Mouse (Mus musculus) cerebellum, adult 2 months (tissue): Measurements from ENCODE around the gene Tmem109. TPM values are rescaled to one million over a fixed set of nuclear protein-coding genes. Genes with fewer than 3 reads are reported as not detected.

ENCODE experiments used
- DNase-seq, 2 experiments: peaks; one replicate each; pipeline ENCODE4 v3.0.0; 2021
- H3K27ac ChIP-seq: fragments of 200-500 bp; 2 replicates; pipeline ENCODE4 v1.5.1; 2012; ENCODE audit warnings: low read length, control low read depth, inconsistent platforms; ENCODE audit not compliant: insufficient read depth
- H3K27me3 ChIP-seq: fragments of 200-500 bp; 2 replicates; pipeline ENCODE4 v1.6.1; 2012; ENCODE audit warnings: inconsistent platforms, mild to moderate bottlenecking, low read length, moderate library complexity; ENCODE audit not compliant: control insufficient read depth, insufficient read depth
- H3K4me1 ChIP-seq: fragments of 200-500 bp; 2 replicates; pipeline ENCODE4 v1.6.1; 2011; ENCODE audit warnings: low read length; ENCODE audit not compliant: control insufficient read depth, insufficient read depth
- H3K4me3 ChIP-seq: fragments of 200-500 bp; replicated peaks from 2 replicates; pipeline ENCODE3; 2011; ENCODE audit warnings: mild to moderate bottlenecking, low read depth, low read length, control low read depth; ENCODE audit not compliant: insufficient read depth
- CTCF ChIP-seq: fragments of 200-500 bp; IDR thresholded peaks from 2 replicates; pipeline ENCODE4 v1.5.1; 2011; ENCODE audit warnings: low read depth, mild to moderate bottlenecking, control low read depth, low read length, moderate library complexity, borderline replicate concordance; ENCODE audit not compliant: insufficient read depth
- POLR2A ChIP-seq: fragments of 200-500 bp; IDR thresholded peaks from 2 replicates; pipeline ENCODE4 v1.6.1; 2011; ENCODE audit warnings: low read length, control low read depth, borderline replicate concordance; ENCODE audit not compliant: insufficient read depth
- WGBS: fragments of 180-500 bp; shearing (Covaris S2); methylation state at CpG from one replicate; pipeline ENCODE4 v1.1.7; 2018; 5-methylcytosine and 5-hydroxymethylcytosine counted together
- polyA plus RNA-seq: library from polyadenylated mRNA; depleted of rRNA; stranded (reverse); fragments of >200 nt; gene quantifications from 2 replicates; pipeline ENCODE4 v1.2.3, GENCODE M21; 2012

Gene Tmem109
- polyA plus RNA-seq, 1 experiment: 109 TPM

DNA sequence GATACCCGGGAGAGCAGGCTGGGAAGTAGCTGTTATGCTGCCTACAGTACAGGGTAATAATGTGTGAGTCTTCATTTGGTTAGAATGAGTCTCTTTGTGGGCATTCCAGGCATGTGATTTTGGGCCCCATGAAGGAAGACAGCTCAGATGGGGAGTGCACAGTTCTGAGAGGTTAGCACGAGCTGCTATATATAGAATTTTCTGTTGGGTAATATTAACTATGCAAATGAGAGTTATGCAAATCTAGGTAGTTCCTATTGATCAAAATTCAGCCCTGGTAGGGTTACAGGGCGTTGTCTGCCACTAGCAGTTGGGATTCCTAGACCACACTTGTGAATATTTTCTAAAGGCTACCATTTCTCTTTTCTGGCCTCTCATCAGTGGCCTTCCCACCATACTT is 36.3 kb downstream of the Tmem109 start:
- Histone ChIP-seq H3K27me3 (no peaks in the 10 kb centered on the region), H3K4me1 (peaks cover 3% of the 10 kb centered on the region), H3K27ac (no peak overlapping the region), H3K4me3 (no peak overlapping the region)
- WGBS: 89% methylated on average over 3 of the region's 3 CpGs
- DNase-seq: no peak
- no peak for TF ChIP-seq CTCF
- TF ChIP-seq POLR2A: no peak

DNA sequence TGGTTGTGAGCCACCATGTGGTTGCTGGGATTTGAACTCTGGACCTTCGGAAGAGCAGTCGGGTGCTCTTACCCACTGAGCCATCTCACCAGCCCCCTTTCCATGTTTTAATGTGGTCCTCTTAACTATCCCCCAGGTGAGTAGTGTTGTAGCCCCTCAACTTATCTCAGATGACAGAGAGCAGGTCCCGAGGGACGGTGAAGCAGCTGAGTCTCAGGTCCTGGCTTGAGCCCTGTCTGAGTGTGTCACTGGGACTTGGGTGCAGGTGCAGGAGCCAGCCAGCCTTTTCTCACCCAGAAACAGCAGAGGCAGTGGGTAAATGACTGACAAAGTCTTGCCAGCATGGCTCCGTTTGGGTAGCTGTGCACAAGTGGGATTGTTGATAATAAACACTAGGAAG is 37.6 kb downstream of the Tmem109 start:
- TF ChIP-seq POLR2A: no peak
- TF ChIP-seq CTCF: no peak
- Histone ChIP-seq H3K4me1 (peaks cover 3% of the 10 kb centered on the region), H3K27ac (no peak overlapping the region), H3K4me3 (no peak overlapping the region), H3K27me3 (no peaks in the 10 kb centered on the region)
- WGBS: 96% methylated on average over 5 of the region's 5 CpGs
- no peak for DNase-seq

DNA sequence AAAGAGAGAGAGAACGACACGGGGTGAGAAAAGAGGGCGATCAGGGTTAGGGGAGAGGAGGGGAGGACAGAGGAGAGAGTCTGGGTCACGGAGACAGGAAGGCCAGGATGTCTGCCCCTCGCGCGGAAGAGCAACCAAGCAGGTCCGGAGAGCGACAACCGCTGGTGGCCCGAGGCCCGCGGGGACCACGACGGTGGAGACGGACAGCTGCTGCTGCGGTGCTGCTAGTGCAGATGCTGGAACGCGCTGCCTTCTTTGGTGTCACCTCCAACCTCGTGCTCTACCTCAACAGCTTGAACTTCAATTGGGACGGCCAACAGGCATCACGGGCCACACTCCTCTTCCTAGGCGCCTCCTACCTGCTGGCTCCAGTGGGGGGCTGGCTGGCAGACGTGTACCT is 38.9 kb downstream of the Tmem109 start:
- TF ChIP-seq CTCF: no peak
- TF ChIP-seq POLR2A: no peak
- peaks cover 3% of the 10 kb centered on the region for H3K4me1 ChIP-seq
- WGBS: 62% methylated on average over 24 of the region's 24 CpGs
- no peaks in the 10 kb centered on the region for H3K27me3 ChIP-seq
- no peak overlapping the region for H3K4me3 ChIP-seq
- H3K27ac ChIP-seq: no peak overlapping the region
- no peak for DNase-seq

- Histone ChIP-seq H3K4me3 (no peak overlapping the region), H3K27me3 (no peaks in the 10 kb centered on the region), H3K27ac (no peak overlapping the region), H3K4me1 (peaks cover 3% of the 10 kb centered on the region)
- 68% methylated on average over 16 of the region's 16 CpGs for WGBS
- DNase-seq: no peak
- TF ChIP-seq CTCF (no peak), POLR2A (no peak)
Measured at GRCm38 (mm10) chr19:10841721-10842626, 39.8 kb downstream of the Tmem109 start.

DNA sequence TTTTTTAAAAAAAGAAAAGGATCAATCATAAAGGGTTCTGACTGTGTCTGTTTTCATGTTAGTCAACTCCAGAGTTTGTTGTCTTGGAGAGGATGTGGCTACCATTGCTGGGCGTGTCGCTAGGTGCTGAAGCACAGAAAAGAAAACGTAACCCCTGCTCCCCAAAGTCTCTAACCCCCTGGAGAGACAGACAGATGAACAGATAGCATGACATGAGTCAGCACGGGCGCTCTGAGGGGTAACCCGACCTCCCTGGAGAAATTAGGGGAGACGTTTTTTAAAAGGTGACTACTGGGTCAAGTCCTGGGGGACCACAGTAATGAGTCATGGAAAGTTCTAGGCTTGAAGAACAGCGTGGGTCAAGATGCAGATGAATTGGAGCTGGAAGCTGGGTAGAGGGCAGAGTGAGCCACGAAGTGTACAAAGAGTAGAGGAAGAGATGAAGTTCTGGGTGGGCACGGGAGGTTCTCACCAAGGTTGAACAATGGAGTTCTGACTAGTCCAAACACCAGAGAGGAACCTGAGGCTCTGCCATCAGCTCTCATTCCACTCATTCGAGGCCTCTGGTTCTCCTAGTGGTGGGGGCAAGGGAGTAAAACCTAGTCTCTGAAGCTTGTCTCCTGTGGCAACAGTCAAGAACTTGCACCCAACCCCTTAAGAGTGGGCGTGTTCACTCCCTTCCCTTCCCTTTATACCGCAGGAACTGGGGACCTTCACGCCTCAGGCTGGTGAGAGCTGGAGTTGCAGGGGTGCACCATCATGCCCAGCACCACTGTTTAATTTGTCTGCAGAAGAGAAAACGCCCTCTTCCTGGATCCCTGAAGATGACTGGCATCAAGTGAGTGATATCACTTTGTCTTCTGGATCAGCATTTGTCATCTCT is 42.5 kb downstream of the Tmem109 start, which contains the start of gene Slc15a3:
Gene Slc15a3 (plus strand): TSS at position 718 of the 883 bp plus-strand sequence.
- Histone ChIP-seq H3K27ac (no peak within 1 kb of the TSS), H3K27me3 (no peaks in the 10 kb centered on the region), H3K4me1 (peaks cover 3% of the 10 kb centered on the region; the same call in 1 of the 2 replicates), H3K4me3 (no peak within 1 kb of the TSS)
- WGBS: 87% methylated on average over 15 of the region's 15 CpGs
- DNase-seq: no peak
- no peak for TF ChIP-seq POLR2A
- TF ChIP-seq CTCF: no peak

- WGBS: 81% methylated on average over 3 of the region's 3 CpGs
Measured at GRCm38 (mm10) chr19:10835671-10836070, 46.1 kb downstream of the Tmem109 start.

DNA sequence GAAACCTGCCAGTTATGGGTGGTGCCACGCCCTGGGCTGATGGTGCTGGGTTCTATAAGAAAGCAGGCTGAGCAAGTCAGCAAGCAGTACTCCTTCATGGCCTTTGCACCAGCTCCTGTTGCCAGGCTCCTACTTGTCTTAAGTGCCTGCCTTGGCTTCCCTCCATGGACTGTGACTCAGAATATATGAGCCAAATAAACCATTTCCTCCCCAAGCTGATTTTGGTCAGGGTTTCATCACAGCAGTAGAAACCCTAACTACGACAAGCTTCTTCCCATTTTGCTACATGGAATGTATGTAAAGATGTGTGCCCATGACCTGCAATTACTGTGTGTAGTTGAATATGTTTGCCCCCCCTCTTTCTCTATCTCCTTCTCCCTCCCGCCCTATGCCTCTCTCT is 48.2 kb downstream of the Tmem109 start:
- Histone ChIP-seq H3K27me3 (no peaks in the 10 kb centered on the region), H3K27ac (no peak overlapping the region), H3K4me1 (peaks cover 6% of the 10 kb centered on the region; the same call in 1 of the 2 replicates), H3K4me3 (no peak overlapping the region)
- 89% methylated on average over 3 of the region's 3 CpGs for WGBS
- TF ChIP-seq CTCF: no peak
- TF ChIP-seq POLR2A: no peak
- no peak for DNase-seq

More at GRCm38 (mm10) chr19:10835671-10836070, 46.1 kb downstream of the Tmem109 start:
- Histone ChIP-seq H3K4me1 (peaks cover 6% of the 10 kb centered on the region; the same call in 1 of the 2 replicates), H3K27me3 (no peaks in the 10 kb centered on the region), H3K4me3 (no peak overlapping the region), H3K27ac (no peak overlapping the region)
- no peak for DNase-seq
- TF ChIP-seq CTCF (no peak), POLR2A (no peak)

DNA sequence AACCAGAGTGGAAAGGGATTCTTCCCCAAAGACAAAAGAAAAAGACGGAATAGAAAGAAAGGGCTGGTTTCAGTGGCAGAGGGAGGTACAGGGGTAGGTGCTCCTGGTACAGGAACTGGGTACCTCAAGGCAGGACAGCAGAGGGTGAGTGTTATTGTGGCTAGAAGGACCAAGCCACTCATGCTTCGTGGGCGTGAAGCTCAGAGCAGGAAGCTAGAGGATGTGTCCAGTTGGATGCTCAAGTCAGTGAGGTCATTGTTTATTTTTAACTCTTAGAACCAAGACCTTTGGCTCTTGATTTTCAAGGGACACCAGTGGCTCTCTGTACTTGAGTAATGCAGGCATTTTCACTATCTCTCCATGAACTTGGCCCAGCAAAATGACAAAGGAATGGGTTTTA is 49.8 kb downstream of the Tmem109 start:
- Histone ChIP-seq H3K4me3 (no peak overlapping the region), H3K27ac (no peak overlapping the region), H3K4me1 (peaks cover 6% of the 10 kb centered on the region; the same call in 1 of the 2 replicates), H3K27me3 (no peaks in the 10 kb centered on the region)
- TF ChIP-seq POLR2A (no peak), CTCF (no peak)
- no peak for DNase-seq
- 34% methylated on average over 3 of the region's 3 CpGs for WGBS
